Mouse (Mus musculus) forebrain, embryonic 16.5 days (tissue): ENCODE measurements at regions not wholly inside any gene's neighbourhood (a gene's known extent, or its start where the extent isn't known, plus 50 kb on each side); places are given as distances from the start of the nearest gene placed in this dataset.
A peak's percentile ranks its signal among the peaks of the same experiment; 100 is the strongest.

Experiments used
- ATAC-seq: fragments of 200-750 bp; cut with Nextera tagmentation; 2 replicates; pipeline ENCODE4 v1.8.0; 2017; ENCODE audit warnings: mild to moderate bottlenecking, moderate library complexity
- H3K27ac ChIP-seq: fragments of 300-500 bp; sonication (generic); 2 replicates; pipeline ENCODE4 v1.5.1; 2014; ENCODE audit warnings: low read length, control low read depth
- H3K27me3 ChIP-seq: fragments of 300-500 bp; sonication (generic); replicated peaks from 2 replicates; pipeline ENCODE4 v1.6.1; 2014; ENCODE audit warnings: low read length; ENCODE audit not compliant: control insufficient read depth, insufficient read depth
- H3K36me3 ChIP-seq: fragments of 300-500 bp; sonication (generic); 2 replicates; pipeline ENCODE4 v1.6.1; 2014; ENCODE audit not compliant: control insufficient read depth, insufficient read depth
- H3K4me1 ChIP-seq: fragments of 300-500 bp; sonication (generic); replicated peaks from 2 replicates; pipeline ENCODE4 v1.6.1; 2014; ENCODE audit warnings: low read length; ENCODE audit not compliant: control insufficient read depth, insufficient read depth
- H3K4me2 ChIP-seq: fragments of 300-500 bp; sonication (generic); 2 replicates; pipeline ENCODE4 v1.6.1; 2014; ENCODE audit warnings: mild to moderate bottlenecking, low read length, control low read depth
- H3K4me3 ChIP-seq: fragments of 300-500 bp; sonication (generic); replicated peaks from 2 replicates; pipeline ENCODE4 v1.5.1; 2014; ENCODE audit warnings: mild to moderate bottlenecking, low read length, control low read depth
- H3K9ac ChIP-seq: fragments of 300-500 bp; sonication (generic); replicated peaks from 2 replicates; pipeline ENCODE4 v1.6.1; 2014; ENCODE audit warnings: low read depth, low read length, control low read depth
- H3K9me3 ChIP-seq: fragments of 300-500 bp; sonication (generic); 2 replicates; pipeline ENCODE4 v1.6.1; 2016; ENCODE audit warnings: low read length; ENCODE audit not compliant: control insufficient read depth
- WGBS: fragments of 180-500 bp; shearing (Covaris S2); extraction: QIAGEN DNeasy Blood & Tissue Kit; methylation state at CpG from one replicate; pipeline ENCODE4 v1.1.7; 2014; 5-methylcytosine and 5-hydroxymethylcytosine counted together

DNA sequence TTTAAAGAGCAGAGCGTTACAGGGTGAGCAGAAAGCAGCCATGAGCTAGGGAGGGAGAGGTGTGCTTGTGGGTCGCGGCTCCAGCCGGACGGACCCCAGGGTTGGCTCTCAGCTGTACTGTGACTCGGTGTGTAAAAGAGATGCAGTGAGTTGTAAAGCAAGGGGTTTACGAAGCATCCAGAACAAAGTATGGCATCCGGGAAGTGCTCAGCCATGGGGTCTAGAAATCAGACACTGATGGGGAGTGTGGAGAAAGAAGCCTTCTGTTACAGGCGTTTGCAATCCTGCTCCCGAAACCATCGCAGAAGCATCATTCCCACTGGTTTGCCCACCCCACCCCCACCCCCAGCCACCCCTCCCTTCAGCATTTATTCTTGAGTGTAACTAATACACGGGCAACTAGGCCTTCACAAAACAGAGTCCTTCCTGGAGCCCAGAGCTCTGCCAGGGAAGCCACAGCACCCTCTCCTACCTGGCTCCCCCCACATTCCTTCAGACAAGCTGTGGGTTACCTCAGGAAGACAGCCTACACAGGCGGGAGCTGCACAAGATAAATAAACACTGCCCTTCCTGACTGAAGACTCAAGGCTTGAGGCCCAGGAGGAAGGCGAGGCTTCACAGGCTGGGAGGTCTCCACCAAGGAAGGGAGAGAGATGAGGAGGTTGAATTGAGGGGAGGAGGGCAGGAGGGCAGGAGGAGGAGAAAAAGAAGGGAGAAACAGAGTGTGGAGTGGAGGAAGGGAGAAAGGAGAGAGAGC is 133.1 kb downstream of the Nufip1 start:
- no peak overlapping the region for H3K4me3 ChIP-seq

GRCm38 (mm10) chr14:76244338-76245062 is 133.8 kb downstream of the Nufip1 start:
- Histone ChIP-seq H3K9me3 (no peaks in the 10 kb centered on the region), H3K27me3 (no peaks in the 10 kb centered on the region), H3K27ac (peak overlapping the region; percentile 21; the same call in 1 of the 2 replicates), H3K4me2 (peak overlapping the region; percentile 28), H3K9ac (no peak overlapping the region; the same call in 1 of the 2 replicates), H3K4me3 (no peak overlapping the region), H3K36me3 (no peaks in the 10 kb centered on the region), H3K4me1 (peaks cover 16% of the 10 kb centered on the region)
- peak; percentile 82 for ATAC-seq
- WGBS = 13% methylated on average over 18 of the region's 18 CpGs

More for the DNA sequence above, 133.1 kb downstream of the Nufip1 start:
- ATAC-seq = peak; percentile 6; the same call in 1 of the 2 replicates
- Histone ChIP-seq H3K27me3 (no peaks in the 10 kb centered on the region), H3K4me1 (peaks cover 16% of the 10 kb centered on the region), H3K4me2 (0 out of 2 replicates have a peak overlapping the region, but pooled peaks have one; percentile 28), H3K27ac (peak overlapping the region; percentile 42; the same call in 1 of the 2 replicates), H3K9me3 (no peaks in the 10 kb centered on the region), H3K9ac (no peak overlapping the region; the same call in 1 of the 2 replicates), H3K36me3 (no peaks in the 10 kb centered on the region)
- 55% methylated on average over 14 of the region's 14 CpGs for WGBS

DNA sequence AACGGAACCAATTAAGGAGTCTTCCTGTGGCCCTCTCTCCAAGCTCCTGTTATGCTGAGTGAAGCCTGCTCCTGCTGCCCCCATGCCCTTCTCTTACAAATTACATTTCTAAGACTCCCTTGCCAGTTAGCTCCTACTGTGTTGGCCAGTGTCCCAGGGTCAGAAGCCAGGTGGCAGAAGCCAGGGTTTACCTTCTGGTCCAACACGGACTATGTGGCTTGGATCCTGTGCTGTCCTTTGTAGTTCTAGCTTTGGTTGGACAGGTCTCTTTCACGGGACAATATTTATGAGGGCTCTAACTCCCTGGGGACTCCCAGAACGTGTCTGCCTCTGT is 134.3 kb downstream of the Nufip1 start:
- no peak overlapping the region for H3K4me2 ChIP-seq
- H3K9ac ChIP-seq = no peak overlapping the region
- no peaks in the 10 kb centered on the region for H3K27me3 ChIP-seq
- no peak for ATAC-seq
- H3K27ac ChIP-seq = no peak overlapping the region
- whole genome bisulfite sequencing = 63% methylated on average over 4 of the region's 4 CpGs
- no peak overlapping the region for H3K4me3 ChIP-seq
- H3K36me3 ChIP-seq = no peaks in the 10 kb centered on the region
- H3K9me3 ChIP-seq = no peaks in the 10 kb centered on the region
- peaks cover 16% of the 10 kb centered on the region for H3K4me1 ChIP-seq

DNA sequence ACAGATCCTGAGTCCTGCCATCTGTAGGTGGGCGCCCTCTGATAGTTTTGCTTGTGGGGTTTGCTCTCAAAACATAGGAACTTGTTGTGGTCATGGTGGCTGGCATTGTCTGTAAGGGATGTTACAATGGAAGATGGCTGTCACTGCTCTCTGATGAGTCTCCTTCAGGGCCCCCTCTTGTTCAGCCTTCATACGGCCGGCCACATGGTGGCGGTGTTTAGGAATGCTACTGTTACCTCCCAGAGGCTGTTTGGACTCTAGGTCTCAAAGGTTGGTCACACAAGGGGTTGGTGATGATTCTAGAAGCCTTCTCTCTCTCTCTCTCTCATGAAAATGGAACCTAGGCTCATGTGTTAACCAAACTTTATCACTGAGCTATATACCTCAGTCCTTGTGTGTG is 137.0 kb downstream of the Nufip1 start:
- no peak overlapping the region for H3K4me3 ChIP-seq
- no peak overlapping the region for H3K9ac ChIP-seq
- no peak overlapping the region for H3K4me2 ChIP-seq
- no peak overlapping the region for H3K27ac ChIP-seq
- ATAC-seq = no peak
- no peaks in the 10 kb centered on the region for H3K36me3 ChIP-seq
- WGBS = 80% methylated on average over 4 of the region's 4 CpGs
- peaks cover 16% of the 10 kb centered on the region for H3K4me1 ChIP-seq
- no peaks in the 10 kb centered on the region for H3K27me3 ChIP-seq
- H3K9me3 ChIP-seq = no peaks in the 10 kb centered on the region

DNA sequence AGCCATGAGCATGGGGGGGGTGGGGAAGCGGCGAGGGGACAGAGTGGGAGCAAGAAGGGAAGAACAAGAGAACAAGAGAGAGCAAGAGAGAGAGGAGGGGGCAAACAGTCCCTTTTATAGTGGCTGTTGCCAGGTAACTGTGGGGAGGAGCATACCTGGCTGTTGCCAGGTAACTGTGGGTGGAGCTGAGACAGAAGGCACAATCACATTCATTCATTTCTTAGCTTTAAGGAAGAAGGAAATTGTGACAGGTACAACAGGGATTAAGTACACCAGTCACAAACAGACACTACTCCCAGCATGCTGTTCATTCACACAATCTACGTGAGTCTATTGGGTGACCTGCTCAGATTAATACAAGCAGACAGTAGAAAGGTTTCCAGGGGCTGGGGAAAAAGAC is 143.2 kb downstream of the Nufip1 start:
- Histone ChIP-seq H3K4me2 (no peak overlapping the region), H3K27me3 (0 out of 2 replicates have a peak, but pooled peaks cover 2% of the 10 kb centered on the region), H3K4me1 (peaks cover 26% of the 10 kb centered on the region), H3K27ac (no peak overlapping the region), H3K9ac (no peak overlapping the region), H3K9me3 (no peaks in the 10 kb centered on the region), H3K4me3 (no peak overlapping the region), H3K36me3 (no peaks in the 10 kb centered on the region)
- 48% methylated on average over 3 of the region's 3 CpGs for WGBS
- ATAC-seq = no peak

DNA sequence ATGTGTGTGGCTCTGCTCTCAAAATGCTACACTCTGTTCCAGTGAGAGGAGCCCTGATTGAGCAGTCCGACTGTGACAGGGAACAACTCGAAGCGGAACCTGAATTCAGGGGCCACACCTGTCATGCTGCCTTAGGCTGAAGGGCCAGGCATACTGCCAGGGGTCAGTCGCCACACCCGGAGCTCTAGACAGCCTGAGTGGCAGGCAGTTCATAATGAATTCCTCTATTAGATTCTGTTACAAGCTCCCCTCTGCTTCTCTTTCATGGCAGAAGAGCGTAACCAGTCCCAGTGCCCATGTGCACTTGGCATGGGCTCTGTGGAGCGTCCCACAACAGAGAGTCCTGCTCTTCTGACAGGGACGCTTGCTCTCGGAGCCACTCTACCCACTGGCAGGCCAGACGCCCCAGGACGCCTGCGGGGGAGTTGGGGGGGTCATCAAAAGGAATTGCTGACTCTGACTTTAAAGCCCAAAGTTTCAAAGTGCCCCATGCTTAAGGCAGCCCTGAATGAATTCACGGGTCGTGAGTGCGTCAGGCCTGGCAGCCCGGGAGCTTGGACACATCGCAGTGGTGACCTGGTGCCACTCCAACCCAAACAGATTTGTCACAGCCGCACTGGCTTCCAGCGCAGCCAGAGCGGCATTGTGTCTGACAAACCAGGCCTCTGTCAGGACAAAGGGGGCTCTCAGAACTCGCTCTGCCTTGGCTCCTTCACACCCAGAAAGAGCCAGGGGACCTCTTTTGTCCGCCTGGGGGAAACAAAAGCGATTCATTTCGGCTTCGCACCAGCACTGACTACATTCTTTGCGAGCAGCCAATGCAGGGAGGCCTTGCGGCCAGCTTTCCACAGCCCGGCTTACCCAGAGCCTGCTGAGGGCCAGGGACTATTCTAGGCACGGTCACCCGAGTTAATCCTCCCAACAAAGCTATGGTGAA is 144.1 kb downstream of the Nufip1 start:
- peak overlapping the region; percentile 49 for H3K9ac ChIP-seq
- no peaks in the 10 kb centered on the region for H3K9me3 ChIP-seq
- H3K4me1 ChIP-seq = peaks cover 26% of the 10 kb centered on the region
- no peak overlapping the region for H3K4me3 ChIP-seq
- peak; percentile 91 for ATAC-seq
- 6% methylated on average over 30 of the region's 30 CpGs for WGBS
- H3K36me3 ChIP-seq = no peaks in the 10 kb centered on the region
- H3K27ac ChIP-seq = peak overlapping the region; percentile 65
- 0 out of 2 replicates have a peak, but pooled peaks cover 2% of the 10 kb centered on the region for H3K27me3 ChIP-seq
- H3K4me2 ChIP-seq = peak overlapping the region; percentile 20

- Histone ChIP-seq H3K9me3 (no peaks in the 10 kb centered on the region), H3K27me3 (0 out of 2 replicates have a peak, but pooled peaks cover 2% of the 10 kb centered on the region), H3K4me3 (no peak overlapping the region), H3K4me1 (peaks cover 28% of the 10 kb centered on the region), H3K9ac (no peak overlapping the region), H3K4me2 (no peak overlapping the region), H3K36me3 (no peaks in the 10 kb centered on the region), H3K27ac (peak overlapping the region; percentile 46)
- no peak for ATAC-seq
- 53% methylated on average over 11 of the region's 11 CpGs for WGBS
Measured at GRCm38 (mm10) chr14:76255971-76256370, 145.3 kb downstream of the Nufip1 start.

DNA sequence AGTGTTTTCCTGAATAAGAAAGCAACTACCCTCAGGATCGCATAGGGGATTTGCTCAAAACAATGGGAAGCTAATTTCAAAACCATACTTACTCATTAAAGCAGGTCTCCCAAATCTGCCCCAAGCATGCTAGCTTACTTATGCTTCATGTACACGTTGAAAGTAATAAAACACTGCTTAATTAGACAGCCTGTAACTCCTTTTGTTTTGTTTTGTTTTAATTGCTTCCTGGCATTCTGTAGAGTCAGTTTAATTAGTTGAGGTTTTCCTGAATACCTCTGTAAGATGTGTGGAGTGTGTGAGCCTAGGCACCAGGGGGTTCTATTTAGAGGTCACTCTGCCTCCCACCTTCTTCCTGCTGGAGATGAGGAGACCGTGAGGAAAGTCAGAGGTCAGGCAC is 147.9 kb downstream of the Nufip1 start:
- Histone ChIP-seq H3K36me3 (no peaks in the 10 kb centered on the region), H3K4me1 (peaks cover 28% of the 10 kb centered on the region), H3K27ac (no peak overlapping the region), H3K4me2 (no peak overlapping the region), H3K4me3 (no peak overlapping the region), H3K27me3 (no peaks in the 10 kb centered on the region), H3K9ac (no peak overlapping the region), H3K9me3 (no peaks in the 10 kb centered on the region)
- ATAC-seq = no peak
- 5% methylated on average over 3 of the region's 3 CpGs for WGBS
